Comparison of ENCODE assay signal across 9 mouse cellular contexts in the genomic region with DNA sequence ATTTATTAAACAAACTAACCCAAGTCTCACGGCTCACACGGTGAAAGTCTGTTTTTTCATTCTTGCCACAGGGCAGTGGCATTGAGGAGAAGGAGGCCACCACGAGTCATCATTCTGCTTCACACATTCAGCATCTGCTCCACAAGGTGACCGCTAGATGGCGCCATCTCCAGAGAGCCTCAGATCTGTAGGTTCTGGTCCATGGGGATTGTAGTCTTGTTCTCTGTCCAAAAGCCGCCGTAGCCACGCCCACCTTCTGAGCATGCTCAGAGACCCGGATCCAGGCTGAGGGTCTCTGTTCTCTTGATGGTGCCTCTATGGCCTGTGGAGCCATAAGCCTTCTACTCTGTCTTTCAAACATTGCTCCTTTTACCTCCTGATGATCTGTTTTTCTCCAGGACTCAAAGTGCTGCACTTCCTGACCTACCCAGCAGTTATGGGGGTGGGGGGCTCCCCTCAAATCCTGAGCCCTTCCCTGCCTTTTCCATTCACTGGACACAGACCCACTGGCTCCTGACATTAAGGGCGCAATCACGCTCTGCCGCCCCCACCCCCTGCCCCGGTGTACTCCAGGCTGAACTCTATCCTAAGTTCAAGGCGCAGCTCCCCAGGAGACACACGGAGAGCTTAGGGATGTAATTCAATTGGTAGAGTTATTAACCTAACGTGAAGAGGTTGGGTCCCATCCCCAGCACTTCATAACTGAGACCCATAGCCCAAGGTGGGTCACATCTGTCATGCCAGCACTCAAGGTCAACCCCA. TPM values are rescaled to one million over a fixed set of nuclear protein-coding genes. Genes with fewer than 3 reads are reported as not detected.
DNase-seq lines count a peak whose midpoint lies in the region; ATAC-seq lines count a peak whose summit lies in the region.
"Had no signal": no experiment of that assay in that cellular context is flagged by ENCODE, and none has a peak within 500 bp of the region (broad histone marks: within the 10 kb centered on the region; RNA-seq: fewer than 3 reads in every experiment).

No protein-coding gene starts in this region.

- 51% methylated on average over 16 of the region's 16 CpGs for WGBS in forebrain, embryonic 11.5 days
- WGBS in forebrain, embryonic 13.5 days = 52% methylated on average over 16 of the region's 16 CpGs

- peak; percentile 74 for DNase-seq in forebrain, embryonic 11.5 days (ENCODE audit: low spot score)
- peak; percentile 65 to 67 for DNase-seq in B cell, adult 2 months
- peak; percentile 72 to 78 for DNase-seq in adrenal gland, postnatal 36 days
- peak; percentile 66 to 87 for DNase-seq in kidney, postnatal 36 days
- DNase-seq in lung, postnatal 14 days = peak; percentile 77
- peak; percentile 89 for DNase-seq in testis, postnatal 10 days (ENCODE audit: low spot score)

- no peak for ATAC-seq in forebrain, embryonic 11.5 days (replicated peaks; ENCODE audit: low FRiP score)
- no peak for ATAC-seq in forebrain, embryonic 13.5 days
- peak; percentile 18 for ATAC-seq in erythroid progenitor cell, adult 5-6 weeks (replicated peaks; ENCODE audit: low FRiP score, poor library complexity, severe bottlenecking)

- H3K9ac ChIP-seq in forebrain, embryonic 11.5 days (ENCODE audit: low read length) = no peak overlapping the region
- H3K9ac ChIP-seq in forebrain, embryonic 13.5 days = no peak overlapping the region
- H3K9ac ChIP-seq: limb, embryonic 13.5 days had no signal

- H3K27me3 ChIP-seq in forebrain, embryonic 11.5 days (ENCODE audit: control insufficient read depth, insufficient read depth, low read length) = no peaks in the 10 kb centered on the region
- H3K27me3 ChIP-seq in forebrain, embryonic 13.5 days = no peaks in the 10 kb centered on the region; the same call in 1 of the 2 replicates
- H3K27me3 ChIP-seq: limb, embryonic 13.5 days had no signal

- no peak overlapping the region for H3K27ac ChIP-seq in forebrain, embryonic 11.5 days (ENCODE audit: low read depth, low read length)
- no peak overlapping the region for H3K27ac ChIP-seq in forebrain, embryonic 13.5 days
- H3K27ac ChIP-seq: limb, embryonic 13.5 days had no signal

- no peak overlapping the region for H3K4me3 ChIP-seq in forebrain, embryonic 11.5 days (ENCODE audit: low read depth, low read length)
- no peak overlapping the region for H3K4me3 ChIP-seq in forebrain, embryonic 13.5 days
- H3K4me3 ChIP-seq: limb, embryonic 13.5 days had no signal

- H3K4me2 ChIP-seq in forebrain, embryonic 11.5 days (ENCODE audit: low read depth, low read length, severe bottlenecking) = no peak overlapping the region
- no peak overlapping the region for H3K4me2 ChIP-seq in forebrain, embryonic 13.5 days
- H3K4me2 ChIP-seq: limb, embryonic 13.5 days had no signal

- H3K36me3 ChIP-seq in forebrain, embryonic 11.5 days (ENCODE audit: control insufficient read depth, insufficient read depth, low read length) = no peaks in the 10 kb centered on the region
- no peaks in the 10 kb centered on the region for H3K36me3 ChIP-seq in forebrain, embryonic 13.5 days (ENCODE audit: poor library complexity, severe bottlenecking)
- H3K36me3 ChIP-seq: limb, embryonic 13.5 days had no signal

- no peaks in the 10 kb centered on the region for H3K9me3 ChIP-seq in forebrain, embryonic 11.5 days (ENCODE audit: control insufficient read depth, low read length)
- no peaks in the 10 kb centered on the region for H3K9me3 ChIP-seq in forebrain, embryonic 13.5 days (replicated peaks)

- no peaks in the 10 kb centered on the region for H3K4me1 ChIP-seq in forebrain, embryonic 11.5 days (replicated peaks; ENCODE audit: control insufficient read depth, insufficient read depth, low read length)
- no peaks in the 10 kb centered on the region; the same call in 1 of the 2 replicates for H3K4me1 ChIP-seq in forebrain, embryonic 13.5 days
- H3K4me1 ChIP-seq: limb, embryonic 13.5 days had no signal

RNA-seq across cellular contexts. Expression of gene Cldn13, which starts 2.9 kb away (rescaled TPM):
- polyA plus RNA-seq in forebrain, embryonic 11.5 days (2014; fragmentation: Nextera tagmentation; extraction: Ambion mirVana) = 3.6 and 3.8 TPM in 2 replicates
- polyA plus RNA-seq in forebrain, embryonic 13.5 days (2015; fragmentation: Nextera tagmentation; extraction: Ambion mirVana) = 0.72 TPM in 1 of 2 replicates, not detected in the other
- not detected for total RNA-seq in adrenal gland, postnatal 36 days (2021)
- 702 and 793 TPM in 2 replicates for total RNA-seq in erythroid progenitor cell, adult 5-6 weeks (2015; ENCODE audit: low replicate concordance)
- 370 and 493 TPM in 2 replicates for total RNA-seq in erythroid progenitor cell, adult 5-6 weeks (2017; ENCODE audit: low replicate concordance)

RNA-seq across cellular contexts. Expression of gene Tmem270, which starts 11.7 kb away (rescaled TPM):
- not detected in 2 replicates for polyA plus RNA-seq in forebrain, embryonic 11.5 days (2014; fragmentation: Nextera tagmentation; extraction: Ambion mirVana)
- polyA plus RNA-seq in forebrain, embryonic 13.5 days (2015; fragmentation: Nextera tagmentation; extraction: Ambion mirVana) = not detected in 2 replicates
- total RNA-seq in adrenal gland, postnatal 36 days (2021) = not detected
- 2.5 TPM in 1 of 2 replicates, not detected in the other for total RNA-seq in erythroid progenitor cell, adult 5-6 weeks (2015; ENCODE audit: low replicate concordance)
- total RNA-seq in erythroid progenitor cell, adult 5-6 weeks (2017; ENCODE audit: low replicate concordance) = not detected in 2 replicates
- polyA plus RNA-seq: limb, embryonic 13.5 days had no signal

RNA-seq across cellular contexts. Expression of gene Mettl27, which starts 13.9 kb away (rescaled TPM):
- polyA plus RNA-seq in forebrain, embryonic 11.5 days (2014; fragmentation: Nextera tagmentation; extraction: Ambion mirVana) = 7.3 and 10.4 TPM in 2 replicates
- 7.5 and 8.2 TPM in 2 replicates for polyA plus RNA-seq in forebrain, embryonic 13.5 days (2015; fragmentation: Nextera tagmentation; extraction: Ambion mirVana)
- total RNA-seq in adrenal gland, postnatal 36 days (2021) = 10 to 100 TPM; 18.5 to 29.9 TPM
- 41.1 and 65.6 TPM in 2 replicates for total RNA-seq in erythroid progenitor cell, adult 5-6 weeks (2015; ENCODE audit: low replicate concordance)
- 28.3 and 42.1 TPM in 2 replicates for total RNA-seq in erythroid progenitor cell, adult 5-6 weeks (2017; ENCODE audit: low replicate concordance)

RNA-seq across cellular contexts. Expression of gene Cldn4, which starts 28.5 kb away (rescaled TPM):
- polyA plus RNA-seq in forebrain, embryonic 11.5 days (2014; fragmentation: Nextera tagmentation; extraction: Ambion mirVana) = 5.6 and 7.0 TPM in 2 replicates
- not detected in 2 replicates for polyA plus RNA-seq in forebrain, embryonic 13.5 days (2015; fragmentation: Nextera tagmentation; extraction: Ambion mirVana)
- total RNA-seq in adrenal gland, postnatal 36 days (2021) = not detected
- 0.84 TPM in 1 of 2 replicates, not detected in the other for total RNA-seq in erythroid progenitor cell, adult 5-6 weeks (2015; ENCODE audit: low replicate concordance)
- not detected in 2 replicates for total RNA-seq in erythroid progenitor cell, adult 5-6 weeks (2017; ENCODE audit: low replicate concordance)

Comparison
In these comparisons a context has a peak if more than half of its experiments do, and no peak if none do; other contexts are left out.
1. RNA of gene Cldn13, which starts 2.9 kb away (total RNA-seq): 370 to 793 TPM in erythroid progenitor cell, adult 5-6 weeks; not detected in adrenal gland, postnatal 36 days; every median in the first group is over 100 times any median in the second.
2. Peak in every context shown above with its lines, with median percentiles within 50 percentile points of each other: DNase-seq.